Mouse (Mus musculus) C2C12 (cell line): ENCODE measurements around the gene Mms19.

ENCODE experiments used
- CEBPB ChIP-seq: IDR thresholded peaks from one replicate; pipeline ENCODE4 v1.6.1; 2011; ENCODE audit warnings: low read depth, mild to moderate bottlenecking, control low read depth, moderate library complexity
- CTCF ChIP-seq: IDR thresholded peaks from one replicate; pipeline ENCODE4 v1.5.1; 2011; ENCODE audit not compliant: control insufficient read depth, insufficient read depth, insufficient read length
- FOSL1 ChIP-seq: IDR thresholded peaks from one replicate; pipeline ENCODE4 v1.8.0; 2011; ENCODE audit warnings: mild to moderate bottlenecking, low read length; ENCODE audit not compliant: poor library complexity, insufficient read depth, severe bottlenecking
- MAX ChIP-seq: IDR thresholded peaks from one replicate; pipeline ENCODE4 v1.6.1; 2011; ENCODE audit warnings: mild to moderate bottlenecking, control low read depth
- MYOD1 ChIP-seq: IDR thresholded peaks from one replicate; pipeline ENCODE4 v1.6.1; 2011; ENCODE audit warnings: low read depth; ENCODE audit not compliant: control insufficient read depth, insufficient read length
- MYOG ChIP-seq: IDR thresholded peaks from one replicate; pipeline ENCODE4 v1.6.1; 2011; ENCODE audit not compliant: control insufficient read depth, insufficient read length; ENCODE audit errors: extremely low read depth
- USF1 ChIP-seq: IDR thresholded peaks from one replicate; pipeline ENCODE4 v1.6.1; 2011; ENCODE audit warnings: low read depth, mild to moderate bottlenecking, control low read depth, moderate library complexity

DNA sequence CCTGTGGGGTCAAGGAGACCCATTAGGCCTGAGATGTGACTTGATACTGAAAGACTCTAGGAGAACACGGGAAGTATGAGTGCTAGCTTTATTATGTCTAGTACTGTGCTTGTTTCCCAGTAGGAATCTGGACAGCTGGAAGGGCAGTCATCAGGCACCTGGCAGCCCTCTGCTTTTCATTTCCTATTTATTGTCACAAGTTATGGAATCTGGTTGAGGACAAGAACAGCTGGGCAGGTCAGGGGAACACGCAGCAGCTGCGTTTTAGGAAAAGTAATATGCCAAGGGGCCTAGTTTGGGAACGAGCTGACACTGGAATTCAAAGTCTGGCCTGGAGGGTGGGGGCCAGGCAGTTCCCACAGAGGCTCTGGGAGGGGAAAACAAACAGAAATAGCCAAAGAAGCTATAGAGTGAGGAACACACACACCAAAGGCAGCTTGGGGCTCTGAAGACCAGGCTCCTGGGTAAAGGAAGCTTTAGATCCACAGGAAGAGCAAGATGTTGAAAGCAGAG, 19.5 kb upstream of the Mms19 start:
- TF ChIP-seq CTCF (no peak), MAX (no peak), USF1 (no peak), MYOD1 (peak; percentile 92), MYOG (no peak), CEBPB (no peak), FOSL1 (no peak)
